Mouse (Mus musculus) liver, adult (tissue): ENCODE measurements around the gene Retsat.

Source experiments
- GATA4 ChIP-seq: IDR thresholded peaks from 2 replicates; pipeline ENCODE4 v1.6.1; 2014; ENCODE audit warnings: mild to moderate bottlenecking, low read length; ENCODE audit not compliant: insufficient replicate concordance

The Retsat gene

DNA sequence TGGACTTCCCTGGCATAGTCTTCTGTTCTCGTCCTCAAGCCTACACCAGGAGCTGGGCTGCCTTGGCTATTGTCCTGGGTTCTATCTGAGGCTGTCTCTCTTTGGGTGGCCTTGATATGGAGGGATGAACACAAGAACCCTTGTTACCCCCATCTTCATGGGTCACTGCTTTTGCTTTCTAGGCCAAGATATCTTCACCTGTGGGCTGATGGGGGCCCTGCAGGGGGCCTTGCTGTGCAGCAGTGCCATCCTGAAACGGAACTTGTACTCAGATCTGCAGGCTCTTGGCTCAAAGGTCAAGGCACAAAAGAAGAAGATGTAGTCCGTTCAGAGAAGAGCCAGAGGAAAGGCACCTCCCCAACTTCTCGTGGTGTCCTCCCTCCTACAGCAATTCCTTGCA lies 8.8 kb downstream of the Retsat start:
- no peak for TF ChIP-seq GATA4

DNA sequence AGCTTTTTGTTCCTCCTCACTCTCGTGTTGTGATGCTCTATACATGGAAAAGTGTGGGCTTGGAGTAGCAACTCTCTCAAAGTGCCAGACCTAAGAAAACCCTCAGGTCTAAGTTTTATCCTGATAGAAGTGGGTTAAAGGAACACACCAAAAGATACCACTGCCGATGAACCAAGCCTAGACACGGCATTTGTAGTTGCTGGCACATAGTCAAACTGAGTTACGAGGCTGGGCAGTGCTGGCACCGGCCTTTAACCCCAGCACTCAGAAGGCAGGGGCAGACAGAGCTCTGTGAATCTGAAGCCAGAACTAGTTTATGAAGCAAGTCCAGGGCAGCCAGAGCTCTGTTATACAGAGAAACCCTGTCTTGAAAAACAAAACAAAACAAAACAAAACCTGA lies 9.4 kb downstream of the Retsat start:
- no peak for TF ChIP-seq GATA4

DNA sequence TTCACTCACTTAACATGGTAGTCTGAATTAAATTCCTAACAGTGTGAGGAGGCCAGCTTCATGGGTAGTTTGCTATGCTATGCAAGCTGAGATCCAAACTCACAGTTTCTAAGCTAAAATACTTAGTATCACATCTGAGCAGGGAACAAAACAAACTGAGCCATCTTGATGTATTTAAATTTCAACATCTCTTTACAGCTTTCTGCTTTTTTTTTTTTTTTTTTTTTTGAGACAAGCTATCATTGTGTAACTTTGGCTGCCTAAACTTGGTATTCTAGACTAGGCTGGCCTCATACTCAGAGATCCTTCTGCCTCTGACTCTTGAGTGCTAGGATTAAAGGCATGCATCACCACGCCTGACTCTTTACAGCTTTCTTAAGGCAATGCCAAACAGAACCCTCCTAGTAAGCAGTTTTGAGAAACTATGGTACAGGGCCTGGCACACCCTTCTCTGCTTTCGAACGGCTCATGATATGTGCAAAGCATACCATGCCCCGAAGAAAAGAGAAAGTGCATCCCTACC lies 10.4 kb downstream of the Retsat start:
- TF ChIP-seq GATA4, result no peak

DNA sequence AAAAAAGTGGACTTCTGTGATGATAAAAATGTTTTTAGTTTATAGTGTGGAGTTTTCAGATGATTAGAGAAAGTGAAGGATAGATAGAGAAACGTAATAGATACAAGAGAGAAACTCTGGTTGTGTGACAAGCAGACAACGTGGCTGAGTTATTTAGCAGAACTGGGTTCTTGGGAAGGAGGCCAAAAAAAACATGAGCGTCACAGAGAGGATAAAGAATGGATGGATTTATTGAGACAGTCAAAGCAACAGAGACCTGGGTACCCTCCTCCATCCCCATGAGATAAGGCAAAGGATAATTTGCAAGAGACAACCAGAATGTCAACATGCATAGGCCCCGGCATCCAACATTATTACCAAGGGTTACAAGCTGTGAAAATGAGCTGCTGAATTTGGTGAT lies 12.0 kb downstream of the Retsat start:
- TF ChIP-seq GATA4, result no peak

DNA sequence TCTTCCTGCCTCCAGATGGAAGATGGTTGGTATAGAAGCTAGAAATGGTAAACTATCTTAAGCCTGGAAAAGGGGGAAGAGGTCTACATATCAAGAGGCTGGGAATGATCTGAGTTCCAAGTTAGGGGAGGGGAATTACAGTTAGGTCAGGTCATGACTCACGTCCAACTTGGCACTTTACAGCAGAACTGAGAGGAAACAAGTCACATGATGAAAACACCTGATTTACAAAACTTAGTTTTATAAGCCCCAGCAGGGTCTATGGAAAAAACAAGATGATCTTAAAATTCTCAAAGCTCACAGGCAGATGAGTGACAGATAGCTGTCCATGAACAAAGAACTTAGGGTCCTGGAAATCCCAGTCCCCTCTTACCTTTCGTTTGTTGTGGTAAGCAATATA lies 16.9 kb downstream of the Retsat start:
- no peak for TF ChIP-seq GATA4

DNA sequence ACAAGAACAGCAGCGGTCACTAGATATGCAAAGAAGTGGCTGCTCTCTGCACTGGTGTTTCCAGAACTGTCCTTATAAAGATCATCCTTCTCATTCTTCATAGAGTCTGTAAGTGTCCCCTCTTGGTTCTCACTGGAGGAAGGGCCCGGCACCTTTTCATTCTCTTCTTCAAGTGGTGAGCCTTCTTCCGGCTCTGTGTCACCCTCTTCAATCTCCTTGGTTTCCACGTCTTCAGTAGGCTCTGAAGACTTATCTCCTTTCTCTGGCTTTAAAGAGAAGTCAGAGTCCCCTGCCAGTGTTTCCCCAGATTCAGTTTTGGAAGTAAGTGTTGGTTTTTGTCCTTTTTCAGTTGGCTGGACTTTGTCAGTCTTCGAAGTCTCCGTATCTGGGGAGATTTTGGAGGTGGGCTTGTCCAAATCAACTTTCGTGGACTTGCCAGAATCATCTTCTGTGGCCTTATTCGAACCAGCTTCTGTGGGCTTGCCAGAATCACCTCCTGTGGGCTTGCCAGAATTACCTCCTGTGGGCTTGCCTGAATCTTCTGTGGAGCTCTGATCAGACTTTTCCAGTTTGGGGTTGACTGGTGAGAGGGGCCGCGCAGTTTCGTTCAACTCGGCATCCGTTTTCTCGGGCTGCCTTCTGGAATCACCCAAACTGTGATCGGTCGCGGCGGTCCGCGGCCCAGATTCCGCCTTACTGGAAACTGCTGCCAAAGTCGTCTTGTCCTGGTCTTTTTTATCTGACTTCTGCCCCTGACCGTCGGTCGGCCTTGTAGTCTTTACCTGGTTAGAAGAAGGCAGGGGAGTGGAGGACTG lies 17.5 kb downstream of the Retsat start:
- no peak for TF ChIP-seq GATA4

DNA sequence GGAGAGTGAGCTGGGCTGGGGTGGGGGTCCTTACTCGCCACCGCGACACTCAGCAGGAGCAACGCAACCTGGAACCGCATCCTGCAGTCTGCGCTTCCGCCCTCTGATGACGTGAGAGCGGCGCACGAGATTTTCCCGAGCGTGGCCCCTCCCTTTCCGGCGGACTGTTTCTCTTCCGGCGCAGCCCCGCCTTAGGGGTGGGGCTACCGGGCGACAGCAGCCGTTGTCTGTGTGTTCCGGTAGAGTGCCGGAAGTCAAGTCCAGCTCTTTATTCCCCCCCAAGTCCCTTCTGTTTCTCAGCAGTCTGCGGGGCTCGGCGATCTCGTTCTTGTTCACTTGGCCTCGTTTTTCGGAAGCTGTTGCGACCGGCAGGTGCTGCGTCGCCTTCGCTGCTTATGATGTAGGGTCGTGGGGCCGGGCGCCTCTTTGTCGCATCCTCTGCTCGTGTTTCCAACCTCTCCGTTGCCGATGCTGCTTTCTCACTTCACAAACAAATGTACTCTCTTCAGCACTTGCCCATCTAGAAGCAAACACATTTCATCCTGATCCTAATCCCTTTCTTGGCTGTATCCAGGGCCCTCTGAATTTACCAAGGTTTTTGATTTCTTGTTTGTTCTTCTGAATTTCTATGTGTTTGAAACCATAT lies 18.5 kb downstream of the Retsat start, which contains the start of gene Tgoln1:
TSS of gene Tgoln1 (minus strand) at position 358 of the 646 bp plus-strand sequence.
- TF ChIP-seq GATA4, result peak; percentile 64; the same call in 1 of the 2 replicates

DNA sequence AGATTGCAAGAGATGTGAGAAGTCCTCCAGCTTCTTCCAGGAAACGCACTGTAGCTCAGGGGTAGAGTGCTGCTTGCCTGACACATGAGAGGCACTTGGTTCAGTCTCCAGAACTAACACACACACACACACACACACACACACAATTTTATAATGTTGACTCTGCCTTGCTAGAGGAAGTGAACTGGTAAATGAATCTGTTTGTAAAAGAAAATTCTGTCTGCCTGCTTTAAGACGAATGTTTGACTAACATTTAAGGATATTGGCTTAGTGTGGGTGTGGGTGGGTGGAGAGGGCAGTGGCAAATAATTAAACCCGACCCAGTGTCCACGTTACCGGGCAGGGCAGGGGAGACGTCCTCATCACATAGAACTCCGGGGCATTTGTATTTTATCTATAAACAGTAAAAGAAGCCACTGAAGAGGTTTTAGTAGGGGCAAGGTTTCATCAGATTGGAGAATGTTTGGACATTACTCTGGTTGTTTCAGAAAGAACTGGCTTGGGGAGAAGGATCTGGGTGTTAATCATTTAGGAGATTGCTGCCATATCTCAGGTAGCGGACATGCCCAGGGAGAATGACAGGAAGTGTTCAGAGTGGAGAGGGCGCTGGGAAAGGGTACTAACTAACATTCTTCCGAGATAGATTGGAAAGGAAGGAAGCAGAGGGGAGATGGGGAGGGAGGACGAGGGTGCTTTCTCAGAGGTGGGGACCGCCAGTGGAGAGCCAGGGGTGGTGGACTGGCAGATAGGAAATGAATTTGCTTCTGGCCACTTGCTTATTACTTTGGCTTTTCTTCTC lies 21.7 kb downstream of the Retsat start:
- TF ChIP-seq GATA4, result peak; percentile 82

DNA sequence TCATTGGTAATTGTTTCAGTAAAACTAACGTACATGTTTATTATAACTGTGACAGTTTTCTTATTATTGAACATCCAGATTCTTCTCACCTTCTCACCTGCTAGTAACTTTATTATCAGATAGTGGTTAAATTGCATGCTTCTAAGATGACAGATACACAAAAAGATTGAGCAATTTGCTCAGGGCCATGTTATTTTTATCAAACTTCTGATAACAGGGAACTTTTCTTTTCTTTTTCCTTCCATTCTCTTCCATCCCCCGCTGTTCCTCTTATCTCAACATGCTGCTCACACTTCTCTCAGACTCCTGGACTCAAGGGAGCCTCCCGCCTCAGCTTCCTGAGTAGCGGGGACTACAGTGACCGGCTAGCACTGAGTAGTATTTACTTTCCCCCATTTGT lies 22.6 kb downstream of the Retsat start:
- TF ChIP-seq GATA4, result peak; percentile 69

DNA sequence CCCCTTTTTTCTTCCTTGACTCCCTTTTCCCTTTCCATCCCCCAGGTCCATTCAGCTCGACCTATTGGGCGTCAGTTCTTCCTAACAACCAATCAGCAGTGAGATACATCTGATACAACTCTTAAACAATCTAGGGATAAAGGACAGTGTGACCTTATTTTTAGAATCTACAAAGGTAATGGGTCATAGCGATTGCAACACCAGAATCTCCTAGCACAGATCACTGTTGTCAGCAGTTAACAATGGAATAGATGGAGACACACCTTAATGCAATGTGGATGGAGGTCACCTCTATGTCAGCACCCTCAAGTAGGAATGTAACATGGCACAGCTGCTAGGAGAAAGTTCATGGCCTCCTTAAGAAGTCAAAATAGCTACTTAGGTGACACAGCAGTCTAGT lies 24.6 kb downstream of the Retsat start:
- TF ChIP-seq GATA4, result no peak

DNA sequence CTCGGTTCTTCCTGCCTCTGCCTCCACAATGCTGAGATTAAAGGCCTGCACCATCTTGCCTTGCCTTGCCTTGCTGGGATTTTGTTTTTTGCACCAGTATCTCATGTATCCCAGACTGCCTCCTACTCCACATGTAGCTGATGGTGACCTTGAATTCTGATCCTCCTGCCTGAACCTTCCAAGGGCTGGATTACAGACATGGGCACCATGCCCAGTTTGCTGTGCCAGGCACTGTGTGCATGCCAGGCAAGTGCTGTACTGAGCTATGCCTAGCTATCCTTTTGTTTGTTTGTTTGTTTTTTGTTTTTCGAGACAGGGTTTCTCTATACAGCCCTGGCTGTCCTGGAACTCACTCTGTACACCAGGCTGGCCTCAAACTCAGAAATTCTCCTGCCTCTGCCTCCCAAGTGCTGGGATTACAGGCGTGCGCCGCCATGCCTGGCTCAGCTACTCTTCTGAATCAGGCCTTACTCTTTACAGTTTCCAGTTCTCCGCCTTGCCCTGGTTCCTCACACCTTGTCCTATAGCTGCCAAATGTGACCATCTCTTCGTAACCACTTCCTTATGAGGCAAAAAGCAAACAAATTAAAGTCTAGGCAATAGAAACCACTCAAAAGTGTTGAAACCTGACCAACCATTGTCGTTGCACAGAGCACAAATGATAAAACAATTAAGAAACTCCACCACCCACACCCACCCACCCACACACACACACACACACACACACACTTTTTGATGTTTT lies 25.6 kb downstream of the Retsat start:
- no peak for TF ChIP-seq GATA4

DNA sequence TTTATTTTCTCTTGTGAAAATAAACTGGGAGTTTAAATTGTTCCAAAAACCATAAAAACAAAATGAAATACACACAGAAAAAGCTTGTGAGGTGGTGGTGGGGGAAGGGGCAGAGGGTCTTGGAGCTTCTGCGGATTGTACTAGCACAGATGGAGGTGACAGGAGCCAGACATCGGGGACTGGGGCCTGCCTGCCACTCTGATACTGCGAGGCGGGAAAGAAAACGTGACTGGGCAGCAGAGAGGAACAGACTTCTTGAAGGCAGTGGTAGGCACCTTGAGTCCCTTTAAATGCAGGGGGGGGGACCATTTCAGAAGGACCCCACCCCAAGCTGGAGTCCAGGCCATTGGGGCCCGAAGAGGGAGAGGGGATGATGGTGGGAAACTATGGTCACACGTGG lies 28.1 kb downstream of the Retsat start:
- TF ChIP-seq GATA4, result no peak

DNA sequence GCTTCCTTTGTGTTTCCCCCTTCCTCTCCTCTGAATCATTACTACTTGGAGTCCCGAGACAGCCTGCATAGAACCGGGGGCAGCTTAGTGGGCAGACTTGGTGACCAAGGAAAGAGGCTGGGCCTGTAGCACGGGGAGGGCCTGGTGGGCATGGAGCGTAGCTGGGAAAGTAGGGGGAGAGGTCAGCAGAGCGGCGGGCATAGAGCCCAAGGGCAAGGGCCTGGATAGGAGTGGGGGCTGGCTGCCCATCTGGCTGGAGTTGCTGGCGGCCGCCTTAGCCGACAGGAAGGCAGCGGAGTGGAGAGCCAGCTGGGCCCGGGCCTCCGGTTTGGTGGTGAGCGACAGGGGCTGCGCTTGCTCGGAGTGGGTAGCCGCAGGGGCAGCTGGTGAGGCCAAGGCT lies 29.0 kb downstream of the Retsat start:
- TF ChIP-seq GATA4, result no peak

DNA sequence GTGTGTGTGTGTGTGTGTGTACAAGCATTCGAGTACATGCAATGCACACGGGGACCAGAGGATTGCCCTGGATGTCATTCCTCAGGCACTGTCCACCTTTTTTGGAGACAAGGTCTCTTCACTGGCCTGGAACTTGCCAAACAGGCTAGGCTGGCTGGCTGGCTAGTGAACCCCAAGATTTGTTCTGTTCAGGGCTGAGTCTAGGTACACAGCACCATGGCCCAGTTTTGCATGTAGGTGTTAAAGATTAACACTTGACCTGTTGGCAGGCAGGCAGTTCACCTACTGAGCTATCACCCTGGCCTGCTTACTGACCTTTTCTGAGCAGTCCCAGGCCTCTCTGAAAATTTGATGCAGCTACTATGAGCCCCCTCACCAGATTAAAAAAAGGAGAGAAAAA lies 32.1 kb downstream of the Retsat start:
- no peak for TF ChIP-seq GATA4

DNA sequence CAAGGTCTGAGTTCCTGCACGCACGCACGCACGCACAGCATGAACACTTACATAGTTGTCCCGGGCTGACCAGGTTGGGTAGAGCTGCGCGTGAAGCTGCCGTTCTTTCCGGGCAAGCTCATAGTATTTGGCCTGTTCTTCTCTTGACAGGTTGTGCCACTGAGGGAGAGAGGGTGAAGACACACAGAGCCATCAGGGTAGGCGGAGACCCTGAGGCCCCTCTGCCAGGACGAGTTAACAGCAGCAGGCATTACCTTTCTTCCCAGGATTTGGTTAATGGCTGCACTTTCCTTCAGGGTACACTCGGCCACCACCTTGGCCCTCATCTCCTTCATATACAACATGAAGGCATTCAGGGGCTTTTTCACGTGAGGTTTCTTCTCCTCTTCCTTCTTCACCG lies 32.7 kb downstream of the Retsat start:
- no peak for TF ChIP-seq GATA4
